Mouse (Mus musculus) cerebellum, adult 11-12 months (tissue): Measurements from ENCODE around the gene Rbfox1.

Source experiments
- DNase-seq: peaks from one replicate; pipeline ENCODE4 v3.0.0; 2022

The Rbfox1 gene

GRCm38 (mm10) chr16:6964720-6965583 lies 1079.8 kb downstream of the Rbfox1 start:
- no peak for DNase-seq

GRCm38 (mm10) chr16:6969986-6970385 lies 1084.8 kb downstream of the Rbfox1 start:
- DNase-seq: no peak

GRCm38 (mm10) chr16:6976341-6976740 lies 1091.2 kb downstream of the Rbfox1 start:
- DNase-seq: no peak

DNA sequence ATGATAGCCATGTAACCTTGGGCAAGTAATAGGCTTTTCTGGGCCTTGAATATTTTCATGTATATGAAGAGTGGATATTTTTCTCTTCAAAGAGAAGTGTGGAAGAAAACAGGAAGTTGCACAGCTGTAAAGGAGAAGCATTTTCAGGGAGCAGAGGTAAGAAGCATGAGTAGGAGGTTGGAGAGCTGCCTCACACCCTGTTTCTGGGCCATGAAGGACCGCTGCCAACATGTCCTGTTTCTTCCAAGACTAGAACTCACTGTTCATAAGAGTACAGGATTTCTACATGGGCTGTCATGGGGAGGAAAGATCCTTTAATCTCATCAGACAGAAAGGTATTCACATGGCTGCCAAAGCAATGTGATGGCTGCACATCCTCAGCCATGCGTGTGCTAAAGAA lies 1098.8 kb downstream of the Rbfox1 start:
- DNase-seq: no peak

- peak; percentile 81 for DNase-seq
Measured at GRCm38 (mm10) chr16:6986031-6986430, 1100.9 kb downstream of the Rbfox1 start.

GRCm38 (mm10) chr16:6986494-6986893 lies 1101.3 kb downstream of the Rbfox1 start:
- DNase-seq: no peak

DNA sequence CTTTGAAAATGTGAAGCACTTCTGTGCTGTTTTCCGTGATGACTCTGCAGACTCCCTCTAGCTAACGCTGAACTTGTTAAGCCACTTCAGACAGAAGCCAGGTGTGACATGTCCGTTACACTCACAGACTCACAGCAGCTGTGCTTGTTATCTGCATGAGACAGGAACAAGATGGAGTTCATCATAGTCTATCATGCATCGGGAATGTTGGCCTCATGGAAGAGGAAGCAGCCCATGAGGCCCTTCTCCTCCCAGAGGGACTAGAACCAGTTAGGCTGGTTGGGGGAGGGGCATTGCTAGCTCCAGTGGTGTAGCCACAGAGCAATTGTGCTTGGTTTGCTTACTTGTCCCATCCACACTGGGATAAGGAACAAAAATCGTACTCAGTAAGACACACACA lies 1107.1 kb downstream of the Rbfox1 start:
- no peak for DNase-seq

- DNase-seq: no peak
Measured at GRCm38 (mm10) chr16:6993180-6993579, 1108.0 kb downstream of the Rbfox1 start.

DNA sequence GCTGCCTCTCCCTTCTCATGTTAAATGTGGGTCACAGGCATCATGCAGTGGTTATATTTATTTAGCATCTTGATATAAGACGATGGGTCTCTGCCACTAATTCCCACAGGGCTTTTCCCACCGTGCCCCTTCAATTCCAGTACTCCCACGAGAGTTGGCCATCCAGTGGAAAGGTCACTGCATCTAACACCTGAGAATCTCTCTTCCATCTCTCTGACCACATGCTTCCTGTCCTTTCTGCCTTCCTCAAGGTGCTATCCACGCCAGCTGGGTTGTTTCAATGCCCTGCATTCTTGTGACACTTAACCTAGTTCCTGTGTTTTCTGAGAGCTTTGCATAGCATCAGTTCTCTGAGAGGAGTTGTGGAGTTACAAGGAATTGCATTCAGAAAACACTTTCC lies 1112.0 kb downstream of the Rbfox1 start:
- no peak for DNase-seq

DNA sequence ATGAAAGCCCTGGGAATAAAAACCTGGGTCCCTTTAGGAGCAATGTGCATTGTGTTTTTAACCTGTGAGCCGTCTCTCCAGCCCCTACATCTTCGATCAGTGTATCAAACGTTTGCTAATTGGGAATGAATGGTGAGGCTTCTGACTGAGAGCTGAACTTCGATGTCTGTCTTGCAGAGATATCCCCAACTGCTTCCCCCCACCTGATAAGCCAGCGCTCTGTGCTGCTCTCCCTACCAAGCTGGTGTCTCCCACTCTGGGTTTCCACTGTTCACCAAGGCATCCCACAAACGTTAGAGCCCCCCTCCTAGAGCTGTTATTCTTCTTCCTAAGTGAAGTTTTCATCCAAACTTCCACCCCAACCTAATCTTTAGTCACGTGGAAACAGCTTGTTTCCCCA lies 1112.7 kb downstream of the Rbfox1 start:
- no peak for DNase-seq

DNA sequence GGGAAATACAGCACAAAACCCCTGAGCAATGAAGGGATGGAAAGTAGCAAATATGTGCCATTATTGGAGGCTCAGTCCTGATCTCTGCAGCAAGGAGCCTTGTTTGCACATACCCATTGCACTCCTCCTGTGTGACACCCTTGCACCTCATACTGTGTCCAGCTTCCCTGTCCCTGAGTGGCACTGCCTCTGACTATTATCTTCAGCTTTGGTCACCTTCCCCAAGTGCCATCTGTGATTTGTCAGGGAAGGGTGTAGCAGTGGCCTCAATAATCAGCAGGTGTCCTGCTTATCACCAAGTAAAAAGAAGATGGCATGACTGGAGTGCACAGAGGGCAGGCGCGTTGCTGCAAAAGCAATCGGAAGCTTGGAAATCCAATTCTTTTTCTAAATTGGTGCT lies 1119.4 kb downstream of the Rbfox1 start:
- DNase-seq: peak; percentile 30

DNA sequence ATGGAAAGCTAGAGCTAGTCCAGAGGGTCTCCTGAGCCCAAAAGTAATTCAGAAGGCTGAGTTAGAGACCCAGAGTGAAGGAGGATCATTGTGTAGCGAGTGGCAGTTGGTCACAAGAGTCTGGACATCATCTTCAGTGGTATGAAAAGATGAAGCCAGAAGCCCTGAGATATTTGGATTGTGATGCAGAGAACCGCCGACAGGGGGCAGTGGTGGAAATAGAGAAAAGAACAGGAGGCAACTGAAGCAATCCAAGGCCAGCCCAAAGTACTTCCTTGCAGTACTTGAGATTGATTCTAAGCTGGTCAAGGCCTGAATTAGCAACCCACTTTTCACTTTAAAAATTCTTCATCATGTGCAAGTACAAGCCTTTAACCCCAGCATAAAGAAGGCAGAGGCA lies 1120.3 kb downstream of the Rbfox1 start:
- DNase-seq: peak; percentile 39

GRCm38 (mm10) chr16:7017310-7017709 lies 1132.2 kb downstream of the Rbfox1 start:
- DNase-seq: peak; percentile 89

DNA sequence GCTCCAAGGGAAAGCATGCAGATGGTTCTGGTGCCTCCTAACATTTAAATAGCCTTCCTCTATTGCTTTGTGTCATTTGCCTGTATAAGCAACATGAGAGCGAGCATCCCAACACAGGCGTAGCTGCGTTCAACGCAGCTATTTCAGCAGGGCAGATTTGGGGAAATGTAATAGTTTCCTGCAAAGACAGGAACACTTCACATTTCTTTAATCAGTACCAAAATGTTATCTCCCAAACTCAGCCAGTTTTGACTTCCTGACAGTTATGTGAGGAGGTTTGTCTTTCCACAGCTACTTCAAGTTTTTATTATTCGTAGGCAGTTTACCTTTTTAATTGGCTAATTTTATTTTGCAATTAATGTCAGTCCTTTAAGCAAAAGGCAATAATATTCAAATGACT lies 1149.1 kb downstream of the Rbfox1 start:
- no peak for DNase-seq

DNA sequence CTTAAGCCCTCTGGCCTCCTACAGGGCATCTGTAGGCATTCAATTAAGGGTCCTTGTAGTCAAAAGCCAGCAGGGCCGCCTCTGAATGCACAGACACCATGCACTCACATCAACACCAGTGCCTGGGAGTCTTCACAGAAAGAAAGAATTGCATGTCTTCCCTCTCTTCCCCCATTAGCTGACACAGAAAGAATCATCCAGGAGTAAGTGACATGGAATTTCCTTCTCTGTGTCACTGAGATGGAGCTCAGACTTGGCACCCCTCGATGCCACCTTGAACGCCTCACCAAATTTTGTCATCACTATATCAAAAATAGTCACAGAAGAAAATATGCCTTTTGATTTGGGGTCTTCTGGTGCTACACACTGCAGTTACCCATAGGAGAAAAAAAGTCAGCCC lies 1151.4 kb downstream of the Rbfox1 start:
- no peak for DNase-seq

- DNase-seq: no peak
Measured at GRCm38 (mm10) chr16:7036988-7037387, 1151.8 kb downstream of the Rbfox1 start.

GRCm38 (mm10) chr16:7038639-7039260 lies 1153.6 kb downstream of the Rbfox1 start:
- no peak for DNase-seq

DNA sequence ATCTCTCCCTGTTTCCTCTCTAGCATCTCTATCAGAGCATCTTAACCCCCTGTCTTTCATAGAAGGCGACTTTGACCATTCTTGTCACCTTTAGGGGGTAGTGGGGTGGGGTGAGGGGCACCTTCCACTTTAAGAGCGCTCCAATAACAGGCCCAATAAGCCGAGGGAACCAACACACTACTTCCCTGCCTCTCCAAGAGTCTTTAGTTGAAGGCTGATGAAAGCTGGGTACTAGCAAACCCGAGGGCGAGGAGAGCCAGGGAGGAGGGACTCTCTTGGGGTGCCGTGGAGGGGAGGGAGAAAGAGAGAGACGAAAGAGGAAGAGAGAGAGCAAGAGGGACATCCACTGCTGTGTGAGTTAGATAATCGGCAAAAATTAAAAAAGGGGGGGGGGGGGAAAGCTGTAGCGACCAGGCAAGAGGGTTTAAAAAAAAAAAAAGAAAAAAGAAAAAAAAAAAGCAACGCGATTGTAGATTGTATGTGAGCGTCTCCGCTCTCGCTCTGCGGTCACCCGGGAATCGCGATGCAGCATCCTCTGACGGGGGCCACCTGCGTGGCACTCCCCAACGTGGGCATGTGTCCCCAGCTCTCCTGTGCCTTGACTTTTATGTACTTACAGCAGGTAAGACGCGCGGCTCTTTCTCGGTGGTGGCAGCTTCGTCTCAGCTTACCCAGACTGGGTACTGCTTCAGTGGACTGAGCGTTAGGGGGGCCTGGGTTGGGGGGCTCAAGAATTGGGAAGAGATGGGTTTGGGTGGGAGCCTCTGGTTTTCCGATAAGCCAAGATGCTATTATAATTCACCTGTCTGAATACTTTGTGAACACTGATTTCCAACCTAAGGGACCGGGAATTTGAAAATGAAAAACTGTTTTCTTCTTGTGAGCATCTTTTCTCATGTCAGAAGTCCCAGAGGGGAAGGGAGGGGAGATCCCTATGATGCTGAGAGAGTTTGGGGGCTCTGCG lies 1154.5 kb downstream of the Rbfox1 start:
- DNase-seq: no peak

DNA sequence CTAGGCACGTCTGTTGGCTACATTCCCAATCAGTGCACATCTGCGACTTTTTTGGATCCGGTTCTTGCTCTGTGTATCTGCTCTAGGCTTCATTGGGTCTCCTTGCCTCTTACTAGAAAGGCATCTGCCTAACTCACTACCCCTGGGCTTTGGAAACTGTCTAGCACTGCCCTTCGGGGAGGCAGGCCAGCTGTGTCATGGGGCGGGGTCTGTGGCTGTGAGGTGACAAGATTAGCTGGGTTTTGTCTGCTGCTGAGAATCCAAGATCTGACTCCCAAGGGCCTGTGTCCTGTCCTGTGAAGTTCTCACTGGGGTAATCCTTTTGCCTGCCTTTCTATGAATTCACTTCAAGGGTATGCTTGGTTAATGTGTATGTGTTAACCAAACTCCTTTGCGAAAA lies 1155.5 kb downstream of the Rbfox1 start:
- no peak for DNase-seq

GRCm38 (mm10) chr16:7047421-7047820 lies 1162.3 kb downstream of the Rbfox1 start:
- peak; percentile 45 for DNase-seq

- no peak for DNase-seq
Measured at GRCm38 (mm10) chr16:7049162-7049971, 1164.2 kb downstream of the Rbfox1 start.

GRCm38 (mm10) chr16:7050945-7051344 lies 1165.8 kb downstream of the Rbfox1 start:
- no peak for DNase-seq
